Mouse (Mus musculus) activated CD4-positive, CD25-positive, alpha-beta regulatory T cell, adult 4 months (primary cell): ENCODE measurements around the gene Gna14. TPM values are rescaled to one million over a fixed set of nuclear protein-coding genes. Genes with fewer than 3 reads are reported as not detected.

ENCODE experiments used
- ATAC-seq: one replicate; pipeline ENCODE4 v1.8.0; 2017
- polyA plus RNA-seq, 2 experiments: library from polyadenylated mRNA; unstranded; fragments of 100-300 nt; shearing (Covaris generic); gene quantifications; one replicate each; pipeline ENCODE4 v1.2.1; 2017

Gene Gna14
- polyA plus RNA-seq, 2 experiments from 2014 or later, result 3.3 to 4.7 TPM

DNA sequence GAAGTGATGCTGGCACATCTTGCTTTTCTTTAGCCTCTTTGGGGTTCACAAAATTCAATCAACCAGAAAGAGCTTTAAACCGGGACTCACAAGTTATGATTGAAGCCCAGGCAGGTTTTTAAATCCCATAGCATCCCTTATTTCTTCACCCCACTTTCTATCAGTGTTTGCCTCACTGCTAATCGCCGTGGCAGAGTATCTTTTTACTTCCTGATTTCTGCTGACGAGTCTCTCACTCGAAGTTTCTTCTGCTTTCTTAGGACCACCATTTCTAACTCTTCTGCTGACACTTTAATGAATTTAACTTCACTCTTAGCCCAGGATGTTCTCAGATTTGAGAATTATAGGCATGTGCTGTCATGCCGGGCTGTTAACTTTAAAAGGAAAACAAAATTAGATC is 21.6 kb downstream of the Gna14 start:
- ATAC-seq, result no peak

DNA sequence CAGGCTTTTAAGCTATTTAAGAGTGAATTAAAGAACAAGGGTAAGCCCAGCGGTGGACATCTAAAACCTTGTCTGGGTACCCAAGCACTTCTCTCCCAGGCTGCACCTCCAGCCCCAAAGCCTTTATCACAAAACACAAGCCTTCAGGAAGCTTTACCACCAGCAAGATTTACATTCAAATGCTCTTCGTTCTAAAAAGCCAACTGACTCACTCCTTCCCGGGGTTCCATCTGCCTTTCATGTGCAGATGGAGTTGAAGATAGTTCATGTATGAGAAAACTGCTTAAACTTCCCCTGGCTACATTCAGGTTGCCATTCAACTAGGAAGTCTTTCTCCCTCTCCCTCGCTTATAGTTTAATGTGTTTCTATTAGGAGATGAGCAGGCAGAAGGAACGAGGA is 23.8 kb downstream of the Gna14 start:
- ATAC-seq, result no peak

DNA sequence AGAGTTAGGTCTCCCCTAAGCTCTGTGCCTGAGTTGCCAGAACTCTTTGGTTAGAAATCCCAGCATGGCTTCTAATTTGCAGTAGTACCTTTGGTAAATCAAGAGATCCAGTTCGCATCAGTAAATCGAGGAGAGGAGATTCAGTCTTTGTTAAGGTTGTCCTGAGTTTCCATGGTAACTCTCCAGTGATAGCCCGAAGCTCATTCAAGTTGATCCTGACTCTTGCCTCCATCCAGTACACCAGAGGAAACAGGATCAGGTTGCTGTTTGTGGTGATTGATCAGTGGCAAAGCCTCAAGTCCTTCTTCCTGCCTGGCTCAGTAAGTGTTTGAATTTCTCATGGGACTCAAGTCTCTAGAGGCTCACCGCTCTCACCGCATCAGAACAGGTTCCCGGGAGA is 24.7 kb downstream of the Gna14 start:
- no peak for ATAC-seq

DNA sequence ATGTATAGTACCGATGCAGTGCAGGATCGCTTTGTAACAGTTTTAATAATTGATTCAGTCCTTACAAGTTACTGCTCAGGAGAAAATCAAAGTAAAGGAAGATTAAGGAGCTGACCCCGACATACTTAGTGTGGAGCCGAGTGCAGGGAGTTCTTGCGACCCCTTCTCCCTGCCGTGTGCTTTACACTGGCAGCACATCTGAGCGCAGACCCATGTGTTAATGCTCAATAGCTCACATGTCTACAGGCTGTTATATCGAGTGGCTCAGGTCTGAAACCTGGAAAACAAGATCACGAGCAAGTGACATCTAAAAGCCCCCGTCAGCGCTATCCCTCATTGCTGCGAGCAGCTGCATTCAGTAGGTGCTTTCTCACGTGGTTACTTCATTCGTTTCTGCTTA is 25.3 kb downstream of the Gna14 start:
- ATAC-seq, result no peak

DNA sequence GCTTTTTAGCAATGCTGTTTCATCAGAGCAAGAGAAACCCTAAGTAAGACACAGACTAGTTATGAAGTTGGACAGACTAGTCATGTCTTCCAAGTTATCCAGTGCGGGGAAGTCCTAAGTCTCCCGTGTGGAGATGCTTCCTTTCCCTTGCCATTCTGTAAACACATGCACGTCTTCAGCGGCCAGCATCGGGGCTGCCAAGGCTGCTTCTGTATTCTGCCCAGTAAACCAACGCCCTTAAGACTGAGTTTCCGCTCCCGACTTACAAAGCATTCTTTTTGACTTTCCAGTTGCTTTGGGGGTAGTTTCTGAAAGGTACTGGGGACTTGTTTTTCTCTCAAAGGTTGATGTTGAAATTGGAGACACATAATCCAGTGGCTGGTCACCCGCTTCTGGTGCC is 26.9 kb downstream of the Gna14 start:
- ATAC-seq, result no peak

DNA sequence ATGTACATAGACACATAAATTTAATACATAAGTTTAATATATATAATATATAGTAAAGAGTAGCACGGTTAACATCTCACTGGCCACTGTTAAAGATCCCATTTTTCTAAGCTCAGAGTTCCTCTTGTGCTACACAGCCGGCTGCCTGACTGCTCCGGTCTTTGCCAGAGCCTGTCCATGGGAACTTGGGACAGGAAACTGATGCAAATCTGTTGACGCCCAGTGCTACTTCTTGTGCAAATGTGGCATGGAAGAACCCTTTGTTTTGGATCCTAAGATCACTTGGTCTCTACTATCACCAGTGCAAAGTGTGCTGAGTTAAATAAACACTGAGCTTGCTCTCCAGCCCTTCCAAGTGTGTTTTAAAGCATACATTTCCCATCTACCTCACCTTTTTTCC is 29.2 kb downstream of the Gna14 start:
- no peak for ATAC-seq

DNA sequence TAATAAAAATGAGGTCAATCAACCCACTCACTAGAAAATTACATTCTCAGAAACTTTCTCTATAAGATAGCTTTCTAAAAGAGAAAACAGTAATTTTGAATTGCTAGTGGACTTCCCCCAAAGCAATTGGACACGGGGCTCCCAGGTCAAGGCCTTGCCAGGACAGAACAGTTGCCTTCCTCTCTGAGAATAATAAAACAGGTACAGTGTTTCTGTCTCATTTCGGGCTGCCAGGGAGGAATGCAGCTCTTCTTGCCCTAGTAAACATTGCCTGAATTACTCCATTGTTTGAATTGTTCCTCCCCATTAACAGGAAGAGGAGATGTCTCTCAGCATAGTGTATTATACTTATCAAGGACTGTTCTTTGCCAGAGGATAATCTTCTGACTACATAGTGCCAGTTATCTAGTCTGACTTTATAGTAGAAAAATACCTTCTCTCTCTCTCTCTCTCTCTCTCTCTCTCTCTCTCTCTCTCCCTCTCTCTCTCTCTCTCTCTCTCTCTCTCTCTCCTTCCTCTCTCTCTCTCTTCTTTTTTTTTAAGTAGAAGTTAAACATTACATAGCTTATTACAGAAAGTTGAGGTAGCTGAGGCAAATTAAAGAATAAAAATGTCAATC is 33.3 kb downstream of the Gna14 start:
- no peak for ATAC-seq

DNA sequence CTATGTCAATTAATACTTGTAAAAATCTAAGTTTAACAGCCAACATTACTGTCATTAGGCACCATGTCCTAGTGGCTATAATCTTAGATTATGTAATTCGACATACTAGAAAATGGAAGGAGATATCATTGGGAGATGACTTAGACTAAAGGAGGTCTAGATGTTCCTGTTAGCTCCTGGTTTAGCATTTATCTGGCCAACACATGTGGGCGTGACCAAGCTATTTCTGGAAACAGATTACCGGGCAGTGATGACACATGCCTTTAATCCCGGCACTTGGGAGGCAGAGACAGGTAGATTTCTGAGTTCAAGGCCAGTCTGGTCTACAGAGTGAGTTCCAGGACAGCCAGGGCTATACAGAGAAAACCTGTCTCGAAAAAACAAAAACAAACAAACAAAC is 37.1 kb downstream of the Gna14 start:
- no peak for ATAC-seq

DNA sequence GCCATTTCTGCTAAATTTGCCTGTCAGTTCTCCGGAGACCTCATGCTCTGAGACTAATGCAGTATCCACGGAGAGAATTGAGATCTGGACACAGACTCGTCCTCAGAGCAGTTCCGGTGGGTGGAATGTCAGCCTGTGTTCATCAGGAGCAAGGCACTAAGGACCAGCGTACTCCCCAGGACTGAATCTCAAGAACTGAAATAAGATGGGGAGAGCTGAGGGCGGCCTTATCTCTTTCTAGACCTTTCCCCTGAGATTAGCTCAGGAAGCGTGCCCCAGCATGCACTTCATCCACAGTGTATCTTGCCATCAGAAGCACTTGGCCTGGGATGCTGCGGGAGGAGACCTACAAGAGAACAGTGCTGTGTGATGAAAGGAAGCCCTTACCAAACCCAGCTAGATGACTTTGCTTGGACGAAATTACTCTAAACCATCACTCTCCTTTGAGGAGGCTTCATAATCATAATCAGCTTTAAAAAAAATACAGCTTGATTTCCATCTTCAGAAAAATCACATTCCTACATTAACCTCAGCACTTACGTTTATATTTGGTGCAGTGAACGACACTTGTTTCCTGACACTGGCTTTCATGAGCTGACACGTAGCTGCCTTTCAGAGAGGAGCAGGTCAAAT is 41.9 kb downstream of the Gna14 start:
- ATAC-seq, result no peak

DNA sequence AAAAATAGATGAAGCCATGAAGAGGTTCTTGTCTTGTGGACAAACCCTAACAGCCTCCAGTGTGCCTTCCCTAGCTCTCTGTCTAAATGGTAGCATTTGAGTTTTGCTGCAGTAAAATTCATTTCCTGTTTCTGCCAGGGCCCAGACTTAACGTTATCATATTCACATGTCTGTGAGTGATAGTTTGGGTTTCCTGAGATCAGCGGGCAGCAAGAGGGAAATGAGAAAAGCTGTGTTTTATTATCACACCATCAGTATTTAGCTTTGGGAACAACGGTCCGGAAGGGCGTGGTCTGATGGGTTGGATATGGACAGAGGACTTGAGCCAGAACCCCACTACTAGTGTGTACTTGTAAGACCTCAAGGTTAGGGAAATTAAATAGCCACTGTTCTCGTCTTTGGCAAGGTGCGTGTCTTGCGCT is 42.6 kb downstream of the Gna14 start:
- no peak for ATAC-seq

DNA sequence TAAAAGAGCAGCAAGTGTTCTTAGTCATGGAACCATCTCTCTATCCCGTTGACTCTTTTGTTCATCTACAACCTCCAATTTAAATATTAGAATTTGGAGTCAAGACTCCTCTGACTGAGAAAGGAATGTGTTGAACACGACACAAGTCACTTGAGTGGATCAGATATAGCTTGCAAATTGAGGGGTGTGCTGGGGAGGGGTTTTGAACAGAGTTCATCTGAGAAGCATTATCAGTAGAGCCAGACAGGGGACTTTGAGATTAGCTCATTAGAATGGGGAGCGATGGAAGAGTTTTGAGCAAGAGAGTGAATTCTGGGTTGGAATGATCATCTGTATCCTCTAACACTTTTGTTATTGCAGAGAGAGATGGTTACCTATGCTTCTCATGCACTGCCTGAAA is 46.5 kb downstream of the Gna14 start:
- no peak for ATAC-seq

DNA sequence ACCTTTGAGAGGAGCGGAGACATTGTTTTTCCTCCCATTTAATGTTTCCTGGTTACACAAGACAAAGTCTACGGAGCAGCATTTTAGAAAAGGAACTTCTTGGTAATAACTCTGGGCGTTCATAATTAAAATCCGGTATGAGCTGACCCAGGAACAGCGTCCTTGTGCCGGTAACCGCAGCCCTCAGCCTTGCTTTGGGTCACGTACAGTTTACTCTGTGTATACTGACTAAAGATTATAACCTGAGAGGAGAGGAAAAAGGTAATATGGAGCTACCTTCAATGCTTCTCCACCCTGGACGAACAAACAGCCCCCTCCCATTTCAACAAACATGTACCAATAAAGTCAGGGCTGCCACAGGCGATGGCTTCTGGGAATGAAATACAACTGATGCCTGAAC is 48.7 kb downstream of the Gna14 start:
- no peak for ATAC-seq

DNA sequence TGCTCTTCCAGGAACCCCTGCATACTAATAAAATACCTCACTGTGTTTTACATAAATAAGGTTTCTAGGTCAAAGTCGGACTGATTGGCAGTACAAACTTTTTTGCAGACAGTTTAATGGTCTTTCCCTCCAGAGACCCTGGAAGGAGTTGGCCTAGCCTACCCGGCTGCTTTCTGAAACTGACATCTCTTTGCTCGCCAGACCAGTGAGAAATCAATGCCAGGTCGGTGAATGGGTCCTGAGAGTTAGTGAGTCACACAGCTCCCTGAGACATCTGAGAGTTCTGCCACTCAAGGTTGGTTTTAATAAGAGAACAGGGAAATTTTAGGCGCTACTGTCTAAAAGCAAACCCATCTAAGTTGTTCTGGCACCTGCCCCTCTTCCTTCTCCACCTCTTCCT is 49.1 kb downstream of the Gna14 start:
- no peak for ATAC-seq

DNA sequence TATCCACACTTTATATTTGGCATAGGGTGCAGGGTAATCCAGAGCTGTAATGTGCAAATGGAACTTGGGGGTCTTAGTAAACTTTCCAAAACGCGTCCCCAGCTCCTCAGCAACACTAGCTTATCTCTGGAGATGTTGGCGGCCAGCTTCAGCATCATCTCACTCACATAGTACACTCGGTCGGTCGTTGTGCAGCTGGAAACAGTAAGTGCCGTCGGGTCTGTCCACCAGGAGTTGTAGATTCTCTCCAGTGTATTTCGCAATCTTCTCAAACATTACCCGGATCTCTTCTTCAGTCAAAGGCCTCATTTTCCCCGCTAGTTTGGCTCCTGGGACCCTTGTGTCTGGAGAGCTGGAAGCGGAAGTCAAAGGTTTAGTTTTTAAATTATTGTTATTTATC is 55.2 kb downstream of the Gna14 start:
- ATAC-seq, result no peak

DNA sequence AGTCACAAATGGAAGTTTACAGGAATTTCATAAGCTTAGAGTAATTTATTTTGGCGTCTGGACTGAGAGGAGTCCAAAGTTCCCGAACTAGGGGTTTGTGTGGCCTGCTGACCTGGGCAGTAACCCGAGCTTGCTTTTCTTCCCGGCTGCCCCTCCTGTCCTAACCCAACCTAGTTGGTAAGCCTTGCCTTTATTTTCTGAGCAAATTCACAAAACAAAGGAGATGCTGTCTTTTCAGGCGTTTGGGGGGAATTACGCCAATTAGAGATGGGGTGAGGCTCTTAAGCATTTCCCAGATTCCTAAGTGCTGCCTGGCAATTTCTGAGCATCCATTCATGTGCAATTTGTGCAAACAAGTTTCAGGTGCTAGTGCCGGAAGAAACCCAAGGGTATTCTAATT is 55.9 kb downstream of the Gna14 start:
- no peak for ATAC-seq

DNA sequence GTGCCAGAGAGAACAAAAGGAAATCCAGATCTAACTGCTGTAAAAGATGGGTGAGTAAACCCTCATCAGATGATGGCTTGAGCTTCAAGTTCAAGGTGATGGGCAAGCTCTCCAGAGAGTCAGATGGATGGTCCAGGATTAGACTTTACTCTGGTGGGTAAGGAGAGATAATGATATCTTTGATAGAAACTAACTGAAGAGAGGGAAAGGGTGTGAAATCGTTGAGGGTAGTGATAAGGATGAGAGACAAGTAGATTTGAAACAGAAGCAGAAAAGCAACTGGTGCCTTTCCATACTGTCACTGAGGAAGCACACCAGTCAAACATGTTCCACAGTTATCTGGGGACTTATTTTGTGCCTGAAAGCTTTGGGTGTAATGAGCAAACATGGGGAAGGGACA is 56.9 kb downstream of the Gna14 start:
- no peak for ATAC-seq

DNA sequence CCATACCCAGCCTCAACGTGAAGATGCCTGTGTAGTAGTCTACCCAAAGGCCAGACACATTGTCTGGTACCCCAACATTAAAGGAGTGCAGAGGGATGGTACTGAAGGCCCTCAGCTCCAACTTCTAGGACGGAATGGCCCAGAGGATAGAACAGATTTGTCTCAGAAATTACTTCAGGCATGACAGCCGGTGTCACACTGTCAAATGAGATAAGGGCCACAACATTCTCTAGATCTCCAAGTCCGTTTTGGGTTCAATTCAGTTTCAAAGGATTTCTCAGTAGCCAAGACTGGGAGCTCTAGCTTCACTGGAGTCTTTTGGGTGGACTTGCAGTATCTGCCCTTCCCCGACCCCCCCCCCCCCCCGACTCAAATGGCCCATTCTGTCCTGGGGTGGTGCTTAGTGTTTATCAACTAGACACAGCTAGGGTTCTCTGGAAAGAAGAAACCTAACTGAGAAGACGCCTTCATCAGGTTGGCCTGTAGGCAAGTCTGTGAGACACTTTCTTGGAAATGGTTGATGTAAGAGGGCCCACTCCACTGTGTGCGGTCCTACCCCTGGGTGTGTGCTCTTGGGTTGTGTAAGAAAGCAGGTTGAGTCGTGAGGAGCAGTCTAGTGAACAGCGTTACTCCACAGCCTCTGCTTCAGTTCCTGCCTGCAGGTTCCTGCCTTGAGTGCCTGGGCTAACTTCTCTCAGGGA is 59.4 kb downstream of the Gna14 start:
- ATAC-seq, result no peak

DNA sequence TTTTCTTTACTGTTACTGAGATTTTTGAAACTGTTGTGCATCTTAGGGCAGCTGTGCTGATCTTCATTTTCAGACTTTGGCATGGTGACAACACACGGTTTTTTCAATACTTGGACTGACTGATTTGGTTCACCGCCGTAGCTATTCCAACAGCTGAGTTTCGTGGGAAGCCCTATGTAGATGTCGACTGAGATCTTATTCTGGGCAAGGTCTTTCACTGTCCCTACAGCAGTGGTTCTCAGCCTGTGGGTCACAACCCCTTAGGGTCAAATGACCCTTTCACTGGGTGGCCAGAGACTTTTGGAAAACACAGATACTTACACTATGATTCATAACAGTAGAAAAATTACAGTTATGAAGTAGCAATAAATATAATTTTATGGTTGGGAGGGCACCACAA is 60.5 kb downstream of the Gna14 start:
- ATAC-seq, result no peak

DNA sequence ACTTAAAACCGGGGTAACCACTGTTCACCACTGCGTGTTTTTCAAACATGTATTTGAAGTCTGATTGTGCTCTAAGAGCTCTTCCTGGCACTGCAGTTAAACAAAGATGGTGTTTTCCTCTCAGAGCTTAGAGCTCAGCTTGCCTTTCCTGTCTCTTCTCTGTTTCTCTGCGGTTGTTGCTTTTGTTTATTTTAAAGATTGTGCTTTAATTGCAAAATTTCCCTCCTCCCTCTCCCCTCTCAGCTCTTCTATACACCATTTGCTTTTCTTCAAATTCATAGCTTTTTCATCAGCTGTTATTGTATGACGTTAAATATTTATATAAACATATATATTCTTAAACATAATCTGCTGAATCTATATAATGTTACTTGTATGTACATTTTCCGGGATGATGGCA is 66.5 kb downstream of the Gna14 start:
- ATAC-seq, result no peak

DNA sequence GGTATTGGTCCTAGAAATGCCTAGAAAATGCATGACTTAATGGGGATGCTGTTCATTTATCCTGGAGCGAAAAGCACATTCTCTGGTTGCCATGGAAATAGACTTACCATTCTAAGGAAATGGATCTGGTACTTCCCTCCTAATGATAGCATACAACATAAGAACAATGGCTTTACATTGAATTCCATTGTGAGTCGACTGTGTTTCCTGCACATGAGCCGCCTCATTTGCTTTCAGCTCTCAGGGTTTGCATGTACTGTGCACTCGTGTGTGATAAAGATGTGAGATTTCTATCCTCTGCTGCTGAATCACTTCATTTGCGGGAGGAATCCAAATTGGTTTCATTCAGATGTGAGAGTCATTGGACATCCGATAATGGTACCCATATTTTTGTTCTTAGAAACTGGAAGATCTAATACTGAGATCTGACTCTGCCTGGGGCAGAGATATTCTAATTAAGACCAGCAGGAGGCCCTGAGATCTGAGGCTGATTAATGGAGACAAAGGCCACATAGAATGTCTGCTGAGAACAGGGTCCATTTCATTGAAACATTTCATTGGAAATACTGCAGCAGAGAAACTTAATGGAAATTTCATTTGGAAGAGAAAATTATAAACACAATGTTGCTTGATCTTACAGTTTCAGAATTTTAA is 71.3 kb downstream of the Gna14 start:
- ATAC-seq, result no peak

DNA sequence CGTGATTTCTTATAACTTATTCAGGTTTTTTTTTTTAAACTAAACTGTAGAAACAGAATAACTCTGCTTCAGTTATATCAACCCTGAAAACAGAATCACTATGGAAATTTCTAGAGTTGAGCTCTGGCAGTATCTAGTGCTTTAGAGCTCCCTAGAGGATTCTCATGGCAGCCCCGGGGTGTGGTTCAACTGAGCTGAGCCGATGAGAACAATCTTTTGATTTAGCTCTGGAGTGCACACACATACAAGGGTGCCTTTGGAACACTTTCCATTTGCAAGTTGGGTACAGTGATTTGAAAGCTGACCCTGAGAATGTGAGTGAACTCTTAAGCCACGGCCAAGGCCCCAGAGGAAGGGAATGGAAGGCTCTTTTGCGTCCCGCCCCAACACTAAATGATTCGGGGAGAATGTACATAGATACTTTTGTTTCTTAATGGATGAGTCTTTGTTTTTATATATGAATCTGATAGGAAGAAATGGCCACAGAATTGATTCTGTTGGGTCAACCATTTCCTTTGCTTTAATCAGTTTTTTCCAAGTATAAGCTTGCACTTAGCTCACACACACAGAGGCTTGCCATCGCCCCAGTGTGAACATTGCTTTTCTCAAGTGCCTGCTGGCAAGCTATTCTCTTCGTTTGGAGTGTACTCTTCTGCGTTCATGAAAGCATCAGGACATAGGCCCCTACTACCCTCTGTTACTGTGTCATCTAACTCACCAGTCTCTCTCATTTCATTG is 75.0 kb downstream of the Gna14 start:
- ATAC-seq, result no peak

DNA sequence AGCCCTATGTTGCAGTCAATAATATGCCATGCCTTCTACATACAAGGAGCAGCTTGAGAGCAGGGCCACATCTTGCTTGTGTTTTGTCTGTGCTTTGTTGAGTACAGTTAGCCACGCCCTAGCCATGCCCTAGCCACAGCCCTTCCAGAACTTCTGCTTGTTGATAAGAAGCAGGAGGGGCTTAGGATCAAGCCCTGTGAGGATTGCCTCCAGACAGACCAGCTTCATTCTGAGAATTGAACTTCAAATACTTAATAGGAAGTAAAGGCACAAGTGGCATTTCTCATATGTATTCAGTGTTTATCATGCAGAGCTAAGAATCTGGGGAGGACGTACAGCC is 75.5 kb downstream of the Gna14 start:
- no peak for ATAC-seq

DNA sequence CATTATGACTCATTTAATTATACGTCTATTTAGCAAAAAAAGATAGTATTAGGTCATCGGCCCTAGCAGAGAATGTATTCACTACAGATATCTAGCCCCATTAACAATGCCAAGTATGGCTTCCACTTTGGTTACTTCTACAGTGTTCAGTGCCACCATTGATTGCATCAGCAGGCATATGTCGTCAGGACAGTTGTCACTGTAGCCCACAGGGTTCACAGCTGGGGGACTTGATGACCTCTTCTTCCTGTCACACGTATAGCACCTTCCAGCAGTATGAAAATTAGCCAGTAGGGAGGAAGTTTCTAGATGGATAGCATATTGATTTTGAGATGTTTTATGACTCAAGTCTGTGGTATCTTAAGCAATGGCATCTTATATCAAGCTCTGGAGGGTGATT is 78.6 kb downstream of the Gna14 start:
- ATAC-seq, result no peak
